Mouse (Mus musculus) liver, adult 2 months (tissue): ENCODE data around the gene Rnf43.

Experiments used
- CTCF ChIP-seq: fragments of 200-500 bp; IDR thresholded peaks from 2 replicates; pipeline ENCODE4 v1.5.1; 2011; ENCODE audit warnings: low read depth, low read length, control low read depth
- POLR2A ChIP-seq: fragments of 200-500 bp; IDR thresholded peaks from 2 replicates; pipeline ENCODE4 v1.6.1; 2011; ENCODE audit warnings: low read length, control low read depth; ENCODE audit not compliant: insufficient read depth; ENCODE audit errors: extremely low read depth

- no peak for TF ChIP-seq POLR2A
- TF ChIP-seq CTCF = no peak
Observed at GRCm38 (mm10) chr11:87750521-87750920, 88.0 kb downstream of the Rnf43 start.
